13 mouse cellular contexts compared by ENCODE assay signal in the genomic region with DNA sequence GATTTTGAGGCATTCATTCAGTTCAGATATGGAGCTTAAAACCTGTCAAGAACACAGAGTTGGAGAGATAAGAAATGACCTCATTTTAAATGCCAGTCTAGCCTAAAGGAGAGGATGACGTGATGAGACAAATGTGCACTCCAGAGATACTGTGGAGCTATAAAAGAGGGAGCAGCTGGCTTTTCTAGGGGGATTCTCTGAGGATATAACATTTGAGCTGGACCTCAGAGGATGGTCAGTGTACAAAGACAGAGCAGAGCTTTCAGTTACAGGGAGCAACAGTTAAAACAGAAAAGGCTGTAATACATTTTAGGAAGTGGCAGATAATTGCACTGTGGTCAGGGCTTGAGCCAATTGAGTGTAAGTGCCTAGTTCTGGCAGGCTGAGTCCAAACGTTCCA. TPM values are rescaled to one million over a fixed set of nuclear protein-coding genes. Genes with fewer than 3 reads are reported as not detected.
DNase-seq lines count a peak whose midpoint lies in the region; ATAC-seq and TF ChIP-seq lines count a peak whose summit lies in the region.
"Had no signal": no experiment of that assay in that cellular context is flagged by ENCODE, and none has a peak within 500 bp of the region (broad histone marks: within the 10 kb centered on the region; RNA-seq: fewer than 3 reads in every experiment).

No protein-coding gene starts in this region.

- peak; percentile 63; the same call in 1 of the 2 replicates for ATAC-seq in limb, embryonic 14.5 days (ENCODE audit: low FRiP score, low read depth)
- ATAC-seq in limb, embryonic 15.5 days (ENCODE audit: insufficient number of reproducible peaks, low FRiP score, low TSS enrichment, low read depth) = no peak
- ATAC-seq: forebrain, embryonic 16.5 days; hindbrain, postnatal 0 days had no signal

- no peak overlapping the region for H3ac ChIP-seq in myocyte (ENCODE audit: control insufficient read depth, insufficient read length)

- H3K27ac ChIP-seq in limb, embryonic 14.5 days (replicated peaks; ENCODE audit: low read depth, low read length) = no peak overlapping the region
- H3K27ac ChIP-seq in limb, embryonic 10.5 days = no peak overlapping the region
- H3K27ac ChIP-seq in limb, embryonic 15.5 days = 0 out of 2 replicates have a peak overlapping the region, but pooled peaks have one; percentile 27
- H3K27ac ChIP-seq: hindbrain, postnatal 0 days; limb, embryonic 12.5 days had no signal

- H3K9ac ChIP-seq in limb, embryonic 14.5 days (ENCODE audit: low read depth, low read length, severe bottlenecking) = no peak overlapping the region
- H3K9ac ChIP-seq in limb, embryonic 15.5 days = no peak overlapping the region
- H3K9ac ChIP-seq: limb, embryonic 12.5 days had no signal

- H3K4me2 ChIP-seq in limb, embryonic 14.5 days (replicated peaks; ENCODE audit: low read depth, low read length, severe bottlenecking) = no peak overlapping the region
- H3K4me2 ChIP-seq in limb, embryonic 15.5 days = no peak overlapping the region
- peak overlapping the region; percentile 67 for H3K4me2 ChIP-seq in myocyte (ENCODE audit: low read depth)
- H3K4me2 ChIP-seq: limb, embryonic 12.5 days had no signal

- H3K36me3 ChIP-seq in limb, embryonic 14.5 days (ENCODE audit: control insufficient read depth, insufficient read depth, low read length) = no peaks in the 10 kb centered on the region
- H3K36me3 ChIP-seq in limb, embryonic 10.5 days = peaks cover 12% of the 10 kb centered on the region; the same call in 1 of the 2 replicates
- H3K36me3 ChIP-seq in limb, embryonic 15.5 days = no peaks in the 10 kb centered on the region
- H3K36me3 ChIP-seq in myocyte (ENCODE audit: control insufficient read depth, insufficient read depth) = no peaks in the 10 kb centered on the region
- H3K36me3 ChIP-seq: limb, embryonic 12.5 days had no signal

- TF ChIP-seq POLR2A in limb, embryonic 14.5 days (IDR thresholded peaks at IDR 0.05; ENCODE audit: borderline replicate concordance, extremely low read depth, insufficient read depth, insufficient read length) = no peak
- TF ChIP-seq POLR2A in myocyte (IDR thresholded peaks at IDR 0.05; ENCODE audit: insufficient read length, low read depth) = no peak

- peaks cover 3% of the 10 kb centered on the region; the same call in 1 of the 2 replicates for H3K4me1 ChIP-seq in limb, embryonic 14.5 days (ENCODE audit: control insufficient read depth, insufficient read depth, low read length)
- H3K4me1 ChIP-seq in limb, embryonic 10.5 days = no peaks in the 10 kb centered on the region
- H3K4me1 ChIP-seq in limb, embryonic 15.5 days = peaks cover 4% of the 10 kb centered on the region
- H3K4me1 ChIP-seq: limb, embryonic 12.5 days had no signal

- WGBS in limb, embryonic 14.5 days = 18% methylated on average over 2 of the region's 2 CpGs
- 25% methylated on average over 2 of the region's 2 CpGs for WGBS in limb, embryonic 10.5 days
- 17% methylated on average over 2 of the region's 2 CpGs for WGBS in limb, embryonic 15.5 days

- H3K27me3 ChIP-seq in limb, embryonic 14.5 days (ENCODE audit: control insufficient read depth, insufficient read depth, low read length) = no peaks in the 10 kb centered on the region
- H3K27me3 ChIP-seq in limb, embryonic 10.5 days (ENCODE audit: low read depth, poor library complexity, severe bottlenecking) = no peaks in the 10 kb centered on the region
- H3K27me3 ChIP-seq in limb, embryonic 15.5 days = no peaks in the 10 kb centered on the region
- H3K27me3 ChIP-seq in myocyte (ENCODE audit: control insufficient read depth, insufficient read depth, insufficient read length) = no peaks in the 10 kb centered on the region
- H3K27me3 ChIP-seq: limb, embryonic 12.5 days had no signal

- no peak for DNase-seq in limb, embryonic 14.5 days (ENCODE audit: low spot score)
- no peak for DNase-seq in limb, embryonic 10.5 days (ENCODE audit: low spot score)
- DNase-seq in c-Kit-positive CD71-positive TER-119-positive erythroid progenitor cells, embryonic 14.5 days (ENCODE audit: low spot score) = peak; percentile 42
- no peak for DNase-seq in layer of hippocampus, adult 11-12 months (ENCODE audit: low spot score)
- no peak for DNase-seq in cerebellum, adult 8-10 months
- DNase-seq: kidney, postnatal 4 days; right cerebral cortex, adult 18-20 months; thymus, postnatal 14 days had no signal

- peaks cover 90% of the 10 kb centered on the region for H3K79me2 ChIP-seq in myocyte (ENCODE audit: control insufficient read depth, insufficient read depth)

- no peaks in the 10 kb centered on the region for H3K9me3 ChIP-seq in limb, embryonic 14.5 days (ENCODE audit: control insufficient read depth, low read length)
- H3K9me3 ChIP-seq in limb, embryonic 10.5 days (replicated peaks) = no peaks in the 10 kb centered on the region
- no peaks in the 10 kb centered on the region for H3K9me3 ChIP-seq in limb, embryonic 15.5 days
- H3K9me3 ChIP-seq: limb, embryonic 12.5 days had no signal

- no peak overlapping the region for H3K4me3 ChIP-seq in limb, embryonic 14.5 days (replicated peaks; ENCODE audit: low read length)
- H3K4me3 ChIP-seq in limb, embryonic 10.5 days = no peak overlapping the region
- H3K4me3 ChIP-seq in limb, embryonic 15.5 days = no peak overlapping the region
- H3K4me3 ChIP-seq in myocyte = no peak overlapping the region
- H3K4me3 ChIP-seq: limb, embryonic 12.5 days had no signal

TF ChIP-seq in myocyte, 11 proteins besides CTCF, POLR2A, EP300 and RAD21:
- TF ChIP-seq MYOG (IDR thresholded peaks at IDR 0.05; ENCODE audit: control insufficient read depth in 1 of 3, insufficient read depth in 1 of 3, insufficient read length in 2 of 3, low read depth in 2 of 3) = peak in 1 of 3 experiments; percentile 49
- peak in 2 of 3 experiments; percentile 42 to 61 for TF ChIP-seq MYOD1 (IDR thresholded peaks at IDR 0.05; ENCODE audit: control insufficient read depth in 1 of 3, insufficient read length in 2 of 3, low read depth in 2 of 3)
- peak; percentile 22 for TF ChIP-seq TCF12 (IDR thresholded peaks at IDR 0.05; ENCODE audit: insufficient read depth, poor library complexity, severe bottlenecking)
- no peak for TF ChIP-seq TCF3 (IDR thresholded peaks at IDR 0.05; ENCODE audit: insufficient read length, low read depth)

RNA-seq across cellular contexts. Expression of a gene that starts 12.5 kb away (rescaled TPM):
- 42.0 and 51.9 TPM in 2 replicates for polyA plus RNA-seq in limb, embryonic 14.5 days (2012; rRNA removed)
- 81.2 and 89.5 TPM in 2 replicates for polyA plus RNA-seq in limb, embryonic 14.5 days (2014; fragmentation: Nextera tagmentation; extraction: Ambion mirVana)
- 73.3 and 93.4 TPM in 2 replicates for polyA plus RNA-seq in limb, embryonic 10.5 days (2016; fragmentation: Nextera tagmentation; extraction: Ambion mirVana)
- 65.1 and 66.5 TPM in 2 replicates for polyA plus RNA-seq in limb, embryonic 15.5 days (2015; fragmentation: Nextera tagmentation; extraction: Ambion mirVana)
- polyA plus RNA-seq in myocyte (2012; fragmentation: generic; extraction: Trizol) = 28.7 TPM
